Mouse (Mus musculus) limb, embryonic 14.5 days (tissue): ENCODE results near the gene Dhcr24. TPM values are rescaled to one million over a fixed set of nuclear protein-coding genes. Genes with fewer than 3 reads are reported as not detected.

Source experiments
- ATAC-seq: fragments of 200-750 bp; cut with Nextera tagmentation; 2 replicates; pipeline ENCODE4 v1.8.0; 2017; ENCODE audit warnings: low read depth, moderate number of reproducible peaks, moderate TSS enrichment; ENCODE audit not compliant: low FRiP score
- DNase-seq: peaks from one replicate; pipeline ENCODE4 v3.0.0-alpha.2; 2015; ENCODE audit warnings: low spot score
- H3K27ac ChIP-seq: fragments of 300-500 bp; sonication (generic); replicated peaks from 2 replicates; pipeline ENCODE4 v1.5.1; 2014; ENCODE audit warnings: low read depth, mild to moderate bottlenecking, low read length, moderate library complexity, mixed read lengths
- H3K27me3 ChIP-seq: fragments of 300-500 bp; sonication (generic); 2 replicates; pipeline ENCODE4 v1.6.1; 2014; ENCODE audit warnings: low read length, mixed read lengths; ENCODE audit not compliant: control insufficient read depth, insufficient read depth
- H3K36me3 ChIP-seq: fragments of 300-500 bp; sonication (generic); 2 replicates; pipeline ENCODE4 v1.6.1; 2014; ENCODE audit warnings: mild to moderate bottlenecking, low read length, moderate library complexity, mixed read lengths; ENCODE audit not compliant: control insufficient read depth, insufficient read depth
- H3K4me1 ChIP-seq: fragments of 300-500 bp; sonication (generic); 2 replicates; pipeline ENCODE4 v1.6.1; 2014; ENCODE audit warnings: antibody characterized with exemption, low read length, mixed read lengths; ENCODE audit not compliant: control insufficient read depth, insufficient read depth
- H3K4me2 ChIP-seq: fragments of 300-500 bp; sonication (generic); replicated peaks from 2 replicates; pipeline ENCODE4 v1.6.1; 2014; ENCODE audit warnings: low read depth, mild to moderate bottlenecking, low read length, moderate library complexity; ENCODE audit not compliant: severe bottlenecking
- H3K4me3 ChIP-seq: fragments of 300-500 bp; sonication (generic); replicated peaks from 2 replicates; pipeline ENCODE4 v1.5.1; 2014; ENCODE audit warnings: low read length
- H3K9ac ChIP-seq: fragments of 300-500 bp; sonication (generic); 2 replicates; pipeline ENCODE4 v1.6.1; 2014; ENCODE audit warnings: mild to moderate bottlenecking, low read depth, low read length, moderate library complexity; ENCODE audit not compliant: severe bottlenecking
- H3K9me3 ChIP-seq: fragments of 300-500 bp; sonication (generic); 2 replicates; pipeline ENCODE4 v1.6.1; 2016; ENCODE audit warnings: low read length; ENCODE audit not compliant: control insufficient read depth
- POLR2A ChIP-seq: fragments of 200-500 bp; IDR thresholded peaks from 2 replicates; pipeline ENCODE4 v1.8.0; 2012; ENCODE audit warnings: inconsistent platforms, mild to moderate bottlenecking, moderate library complexity, borderline replicate concordance; ENCODE audit not compliant: insufficient read depth, insufficient read length; ENCODE audit errors: extremely low read depth
- WGBS: fragments of 180-500 bp; shearing (Covaris S2); extraction: QIAGEN DNeasy Blood & Tissue Kit; methylation state at CpG from one replicate; pipeline ENCODE4 v1.1.7; 2014; 5-methylcytosine and 5-hydroxymethylcytosine counted together
- polyA plus RNA-seq, 2 experiments: library from polyadenylated mRNA; depleted of rRNA in 1 of 2; stranded (reverse) in 1 of 2; unstranded in 1 of 2; fragments of >200 nt; fragmentation: Nextera tagmentation in 1 of 2; extraction: Ambion mirVana in 1 of 2; gene quantifications; 2 replicates each; pipeline versions ENCODE4 v1.2.1 to v1.2.3; 2012 to 2014

Dhcr24 gene
- polyA plus RNA-seq, 2 experiments, result 19.4 to 57.6 TPM

DNA sequence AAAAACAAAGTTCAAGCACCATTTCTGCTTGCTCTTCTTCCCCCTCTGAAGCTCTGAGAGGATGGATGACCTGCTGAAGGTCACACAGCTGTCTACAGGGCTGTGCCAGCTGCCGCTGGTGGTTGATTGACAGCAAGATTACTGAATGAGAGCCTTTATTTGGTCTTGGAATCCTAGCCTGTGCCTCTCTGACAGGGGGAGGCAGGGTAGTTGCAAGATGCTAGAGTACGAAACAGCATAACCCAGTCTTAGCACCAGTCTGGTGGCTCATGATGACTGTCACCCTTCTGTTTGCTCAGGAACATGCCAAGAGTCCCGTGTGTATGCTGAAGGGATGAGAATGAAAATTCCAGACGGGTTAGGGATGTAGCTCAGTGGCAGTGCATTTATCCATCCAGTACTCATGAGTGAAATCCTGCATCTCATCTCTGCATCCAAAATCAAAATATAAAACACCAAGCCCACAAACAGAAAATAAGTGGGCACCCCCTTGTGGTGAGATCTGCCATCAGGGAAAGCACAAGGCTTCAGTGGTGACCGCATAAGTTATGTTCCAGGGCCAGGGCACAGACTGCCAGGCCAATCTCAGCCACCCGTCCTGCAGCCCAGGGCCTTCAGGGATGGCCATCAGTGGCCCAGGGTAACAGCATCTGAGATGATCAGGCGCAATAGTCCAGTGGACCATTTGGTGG, 32.8 kb upstream of the Dhcr24 start:
- Histone ChIP-seq H3K27me3 (no peaks in the 10 kb centered on the region), H3K9ac (no peak overlapping the region), H3K4me2 (no peak overlapping the region), H3K4me1 (no peaks in the 10 kb centered on the region), H3K36me3 (no peaks in the 10 kb centered on the region), H3K4me3 (no peak overlapping the region), H3K27ac (no peak overlapping the region), H3K9me3 (no peaks in the 10 kb centered on the region)
- DNase-seq (no peak), ATAC-seq (no peak)
- no peak for TF ChIP-seq POLR2A
- whole genome bisulfite sequencing, result 72% methylated on average over 7 of the region's 7 CpGs

DNA sequence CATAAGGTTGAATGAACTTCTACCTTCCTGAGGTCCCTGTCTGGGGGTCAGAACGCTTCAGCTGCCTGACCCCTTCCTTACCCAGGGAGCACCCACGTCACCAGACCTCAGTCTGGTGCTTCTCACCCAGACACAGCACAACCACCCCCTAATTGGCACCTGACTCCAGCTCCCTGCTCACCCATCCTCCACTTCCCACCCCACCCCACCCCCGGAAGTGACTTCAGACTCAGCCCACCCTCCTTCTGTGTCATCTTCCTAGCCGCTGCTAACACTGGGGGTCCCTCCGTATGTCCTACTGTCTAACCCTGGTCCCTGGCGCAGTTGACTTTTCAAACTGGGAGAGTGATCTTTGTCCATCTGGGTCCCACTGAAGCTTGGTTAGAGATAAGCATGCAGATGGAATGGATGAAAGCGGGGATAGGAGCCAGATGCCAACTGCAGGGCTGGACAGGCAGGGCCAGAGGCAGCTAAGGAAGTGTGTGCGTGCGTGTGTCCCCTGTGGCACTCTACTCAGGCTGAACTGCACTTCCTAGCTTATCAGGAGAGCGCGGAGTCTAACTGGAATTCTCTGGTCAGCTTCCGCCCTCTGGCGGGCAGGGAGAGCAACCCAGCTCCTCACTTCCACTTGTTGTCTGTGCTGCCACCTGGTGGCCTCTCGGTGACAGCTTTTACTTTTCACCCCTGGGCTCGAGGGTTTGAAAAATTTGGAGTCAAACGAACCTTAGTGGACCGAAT, 31.3 kb upstream of the Dhcr24 start:
- Histone ChIP-seq H3K4me2 (peak overlapping the region; percentile 36), H3K4me3 (peak overlapping the region; percentile 6), H3K27ac (no peak overlapping the region), H3K4me1 (no peaks in the 10 kb centered on the region), H3K9ac (peak overlapping the region; percentile 1; the same call in 1 of the 2 replicates), H3K27me3 (no peaks in the 10 kb centered on the region), H3K36me3 (no peaks in the 10 kb centered on the region), H3K9me3 (no peaks in the 10 kb centered on the region)
- WGBS, result 19% methylated on average over 17 of the region's 17 CpGs
- peak; percentile 83 for ATAC-seq
- TF ChIP-seq POLR2A, result no peak
- DNase-seq, result peak; percentile 96

- DNase-seq, result no peak
- Histone ChIP-seq H3K4me2 (no peak overlapping the region), H3K36me3 (no peaks in the 10 kb centered on the region), H3K4me1 (no peaks in the 10 kb centered on the region), H3K9me3 (no peaks in the 10 kb centered on the region), H3K4me3 (no peak overlapping the region), H3K27ac (no peak overlapping the region), H3K9ac (no peak overlapping the region), H3K27me3 (no peaks in the 10 kb centered on the region)
- 0 out of 2 replicates have a peak, but pooled peaks have one; percentile 11 for ATAC-seq
- TF ChIP-seq POLR2A, result no peak
- WGBS, result 66% methylated on average over 9 of the region's 9 CpGs
Observed at GRCm38 (mm10) chr4:106530113-106530482, 30.7 kb upstream of the Dhcr24 start.

- H3K27me3 ChIP-seq, result no peaks in the 10 kb centered on the region
- no peaks in the 10 kb centered on the region for H3K9me3 ChIP-seq
- H3K4me1 ChIP-seq, result no peaks in the 10 kb centered on the region
- DNase-seq (no peak), ATAC-seq (no peak)
- no peak for TF ChIP-seq POLR2A
- H3K4me2 ChIP-seq, result no peak overlapping the region
- no peak overlapping the region for H3K4me3 ChIP-seq
- H3K9ac ChIP-seq, result no peak overlapping the region
- WGBS, result 51% methylated on average over 7 of the region's 7 CpGs
- H3K36me3 ChIP-seq, result no peaks in the 10 kb centered on the region
- no peak overlapping the region for H3K27ac ChIP-seq
Observed at GRCm38 (mm10) chr4:106533421-106534080, 27.3 kb upstream of the Dhcr24 start.

GRCm38 (mm10) chr4:106534256-106534655, 26.6 kb upstream of the Dhcr24 start:
- TF ChIP-seq POLR2A, result no peak
- no peaks in the 10 kb centered on the region for H3K9me3 ChIP-seq
- no peak overlapping the region for H3K27ac ChIP-seq
- H3K4me2 ChIP-seq, result no peak overlapping the region
- H3K36me3 ChIP-seq, result no peaks in the 10 kb centered on the region
- DNase-seq, result no peak
- no peaks in the 10 kb centered on the region for H3K4me1 ChIP-seq
- H3K9ac ChIP-seq, result no peak overlapping the region
- 66% methylated on average over 7 of the region's 7 CpGs for WGBS
- no peak for ATAC-seq
- H3K4me3 ChIP-seq, result no peak overlapping the region
- H3K27me3 ChIP-seq, result no peaks in the 10 kb centered on the region
